Mouse (Mus musculus): Measurements from ENCODE around the gene Ppp4r2. TPM values are rescaled to one million over a fixed set of nuclear protein-coding genes. Genes with fewer than 3 reads are reported as not detected.

Gene Ppp4r2
- polyA plus RNA-seq, 1 experiment from 2014 or later: 18.8 TPM

DNA sequence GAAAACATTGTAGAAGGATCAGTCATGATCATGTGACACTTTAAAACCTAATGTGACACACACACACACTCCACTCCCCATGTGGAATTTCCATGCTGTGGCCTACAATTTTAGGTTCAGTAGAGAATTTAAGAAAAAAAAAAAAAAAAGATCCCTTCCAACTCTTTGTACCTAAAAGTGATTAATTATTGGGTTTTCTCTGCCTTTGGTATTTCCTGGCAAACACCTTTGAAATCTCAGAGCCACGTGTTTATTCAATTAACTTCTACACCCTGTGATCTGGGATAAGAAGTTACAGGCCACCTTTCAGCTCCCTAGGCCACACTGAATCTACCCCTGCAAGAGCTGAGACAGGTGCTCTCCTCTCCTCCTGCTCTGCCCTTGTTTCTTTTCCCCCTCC, 25.7 kb upstream of the Ppp4r2 start:
- Histone ChIP-seq H3K4me2 (no peak overlapping the region), H3K4me3 (no peak overlapping the region), H3K9ac (no peak overlapping the region), H3K27ac (no peak overlapping the region), H3K27me3 (replicated peaks) (no peaks in the 10 kb centered on the region), H3K4me1 (no peaks in the 10 kb centered on the region), H3K36me3 (replicated peaks) (no peaks in the 10 kb centered on the region), H3K9me3 (no peaks in the 10 kb centered on the region)
- ATAC-seq (replicated peaks): no peak
- 72% methylated on average over 1 of the region's 1 CpGs for WGBS

DNA sequence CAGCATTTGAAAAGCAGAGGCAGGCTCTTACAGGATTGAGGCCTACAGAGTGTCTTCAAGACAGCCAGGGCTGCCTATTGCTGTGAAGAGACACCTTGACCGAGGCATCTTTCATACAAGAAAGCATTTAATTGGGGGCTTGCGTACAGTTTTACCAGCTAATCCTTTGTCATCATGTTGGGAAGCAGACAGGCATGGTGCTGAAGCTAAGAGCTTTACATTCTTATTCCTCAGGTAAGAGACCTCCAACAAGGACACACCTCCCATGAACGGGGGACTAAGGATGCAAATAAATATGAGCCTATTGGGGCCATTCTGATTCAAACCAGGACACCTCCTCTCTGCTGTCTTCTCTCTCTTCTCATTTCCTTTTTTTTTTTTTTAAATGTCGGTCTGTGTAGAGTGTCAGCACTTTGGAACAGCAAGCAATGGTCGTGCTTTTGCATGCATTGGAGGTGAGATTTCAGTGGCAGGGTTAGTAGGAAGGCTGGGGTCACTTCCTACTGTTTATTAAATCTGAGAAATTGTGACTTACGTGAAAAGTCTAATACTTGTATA, 25.1 kb upstream of the Ppp4r2 start:
- H3K36me3 ChIP-seq (replicated peaks): no peaks in the 10 kb centered on the region
- H3K4me1 ChIP-seq: no peaks in the 10 kb centered on the region
- no peaks in the 10 kb centered on the region for H3K27me3 ChIP-seq (replicated peaks)
- H3K4me3 ChIP-seq: no peak overlapping the region
- no peak for ATAC-seq (replicated peaks)
- no peaks in the 10 kb centered on the region for H3K9me3 ChIP-seq
- H3K27ac ChIP-seq: no peak overlapping the region
- 92% methylated on average over 6 of the region's 6 CpGs for WGBS
- H3K4me2 ChIP-seq: no peak overlapping the region
- no peak overlapping the region for H3K9ac ChIP-seq

DNA sequence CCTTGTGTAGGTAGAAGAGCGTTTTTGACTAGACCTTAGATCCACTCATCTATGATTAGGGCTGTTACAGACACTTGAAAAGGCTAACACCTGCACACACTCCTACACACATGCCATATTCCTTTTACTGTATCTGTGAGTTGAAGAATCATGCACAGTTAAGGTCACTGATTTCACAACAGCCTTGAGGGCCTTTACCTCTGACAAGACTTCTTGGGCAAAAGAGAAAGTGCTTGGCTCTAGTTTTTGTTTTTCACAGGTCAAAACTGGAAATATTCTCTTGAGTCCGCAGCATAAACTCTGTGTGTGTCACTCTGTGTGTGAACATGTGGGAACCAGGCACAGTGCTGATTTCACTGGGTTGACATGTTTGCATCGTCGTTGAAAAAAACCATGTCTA, 23.3 kb upstream of the Ppp4r2 start:
- no peaks in the 10 kb centered on the region for H3K27me3 ChIP-seq (replicated peaks)
- H3K4me3 ChIP-seq: no peak overlapping the region
- H3K9me3 ChIP-seq: no peaks in the 10 kb centered on the region
- 95% methylated on average over 4 of the region's 4 CpGs for WGBS
- no peak overlapping the region for H3K9ac ChIP-seq
- no peak overlapping the region for H3K4me2 ChIP-seq
- no peak for ATAC-seq (replicated peaks)
- H3K27ac ChIP-seq: no peak overlapping the region
- H3K4me1 ChIP-seq: no peaks in the 10 kb centered on the region
- H3K36me3 ChIP-seq (replicated peaks): no peaks in the 10 kb centered on the region

DNA sequence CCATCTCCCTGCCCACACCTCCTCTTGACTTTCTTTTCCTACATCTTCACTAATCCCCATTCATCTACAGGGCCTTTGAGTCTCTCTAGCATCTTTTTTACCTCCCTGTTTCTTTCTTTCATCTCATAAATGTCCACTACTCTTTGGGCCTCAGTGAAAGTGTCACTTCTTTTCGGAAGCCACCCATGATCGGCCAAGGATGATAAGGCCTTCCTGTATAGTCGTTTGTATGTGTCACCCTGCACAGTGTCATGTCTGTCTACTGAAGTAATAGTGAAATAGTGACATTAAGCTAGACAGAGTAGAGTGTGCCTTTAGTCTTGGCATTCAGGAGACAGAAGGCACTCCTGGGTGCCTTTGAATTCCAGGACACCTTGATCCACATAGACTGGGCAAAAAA, 21.7 kb upstream of the Ppp4r2 start:
- ATAC-seq (replicated peaks): no peak
- Histone ChIP-seq H3K36me3 (replicated peaks) (no peaks in the 10 kb centered on the region), H3K9ac (no peak overlapping the region), H3K27me3 (replicated peaks) (no peaks in the 10 kb centered on the region), H3K27ac (no peak overlapping the region), H3K4me3 (no peak overlapping the region), H3K4me1 (no peaks in the 10 kb centered on the region), H3K9me3 (no peaks in the 10 kb centered on the region), H3K4me2 (no peak overlapping the region)
- 74% methylated on average over 3 of the region's 3 CpGs for WGBS

DNA sequence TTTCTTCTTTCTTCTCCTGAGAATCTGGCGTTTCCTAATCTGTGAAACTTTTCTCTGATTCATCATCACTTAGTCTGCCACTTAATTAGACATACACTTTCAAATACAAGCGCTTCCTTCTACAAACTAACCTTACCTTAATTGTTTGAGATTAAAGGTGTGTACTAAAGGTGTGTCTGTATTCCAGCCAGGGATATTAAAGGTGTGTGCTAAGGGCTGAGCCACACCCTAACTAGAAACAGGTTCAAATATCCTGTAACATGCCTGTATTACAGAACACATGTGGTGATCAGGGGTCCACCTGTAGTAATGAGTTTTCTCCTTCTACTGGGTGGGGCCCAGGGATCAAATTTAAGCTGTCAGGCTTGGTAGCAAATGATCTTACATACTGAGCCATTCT, 12.1 kb upstream of the Ppp4r2 start:
- Histone ChIP-seq H3K27me3 (replicated peaks) (no peaks in the 10 kb centered on the region), H3K9ac (no peak overlapping the region), H3K4me2 (no peak overlapping the region), H3K4me3 (no peak overlapping the region), H3K9me3 (no peaks in the 10 kb centered on the region), H3K4me1 (no peaks in the 10 kb centered on the region), H3K27ac (no peak overlapping the region), H3K36me3 (replicated peaks) (no peaks in the 10 kb centered on the region)
- ATAC-seq (replicated peaks): no peak
- 87% methylated on average over 2 of the region's 2 CpGs for WGBS

DNA sequence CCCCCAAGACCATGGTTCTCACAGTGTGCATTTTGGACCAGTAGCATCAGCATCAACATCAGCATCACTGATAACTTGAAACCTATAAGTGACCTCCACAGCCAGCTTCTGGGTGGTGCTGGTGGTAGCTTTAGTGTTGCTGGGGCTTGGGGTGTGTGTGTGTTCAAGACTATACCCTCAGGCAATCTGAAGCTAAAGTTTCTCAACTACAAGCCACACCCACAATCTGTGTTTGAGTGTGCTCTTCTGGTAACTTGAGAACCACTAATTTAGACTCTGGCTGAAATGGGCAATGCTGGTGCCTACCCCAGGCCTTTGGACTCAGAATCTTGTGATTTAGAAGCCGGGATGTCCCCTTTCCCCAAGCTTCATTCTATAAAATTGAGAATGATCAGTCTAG, 10.1 kb upstream of the Ppp4r2 start:
- Histone ChIP-seq H3K36me3 (replicated peaks) (no peaks in the 10 kb centered on the region), H3K9me3 (no peaks in the 10 kb centered on the region), H3K9ac (no peak overlapping the region), H3K4me3 (no peak overlapping the region), H3K27me3 (replicated peaks) (no peaks in the 10 kb centered on the region), H3K4me2 (no peak overlapping the region), H3K4me1 (no peaks in the 10 kb centered on the region), H3K27ac (no peak overlapping the region)
- 89% methylated on average over 1 of the region's 1 CpGs for WGBS
- no peak for ATAC-seq (replicated peaks)

DNA sequence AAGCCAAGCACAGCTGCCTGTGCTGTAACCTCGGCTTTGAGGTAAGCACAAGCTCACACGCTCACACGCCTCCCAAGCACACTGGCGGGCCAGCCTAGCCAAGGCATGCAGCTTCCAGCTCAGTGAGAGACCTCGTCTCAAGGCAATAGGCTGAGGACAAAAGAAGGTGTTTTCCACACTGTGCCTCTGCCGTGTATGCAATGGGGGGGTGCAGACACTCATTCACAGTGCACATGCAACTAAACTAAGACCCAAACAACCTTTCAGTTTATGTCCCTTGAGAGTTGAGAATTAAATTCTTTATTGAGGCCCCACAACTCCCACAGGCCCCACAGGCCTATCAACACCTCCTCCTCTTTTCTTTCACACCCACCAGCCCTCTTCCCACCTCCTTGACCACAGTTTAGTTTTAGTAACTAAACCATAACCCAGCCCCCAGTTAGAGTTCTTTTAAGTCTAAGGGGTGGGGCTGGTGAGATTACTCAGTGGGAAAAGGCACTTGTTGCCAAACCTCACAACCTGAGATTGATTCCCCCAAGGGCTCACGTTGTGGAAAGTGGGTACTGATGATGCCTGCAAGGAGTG, 8.9 kb upstream of the Ppp4r2 start:
- 71% methylated on average over 7 of the region's 7 CpGs for WGBS
- H3K4me1 ChIP-seq: no peaks in the 10 kb centered on the region
- H3K9me3 ChIP-seq: no peaks in the 10 kb centered on the region
- no peak overlapping the region for H3K4me3 ChIP-seq
- H3K27me3 ChIP-seq (replicated peaks): no peaks in the 10 kb centered on the region
- H3K36me3 ChIP-seq (replicated peaks): no peaks in the 10 kb centered on the region
- H3K9ac ChIP-seq: no peak overlapping the region
- no peak overlapping the region for H3K4me2 ChIP-seq
- no peak for ATAC-seq (replicated peaks)
- H3K27ac ChIP-seq: no peak overlapping the region

DNA sequence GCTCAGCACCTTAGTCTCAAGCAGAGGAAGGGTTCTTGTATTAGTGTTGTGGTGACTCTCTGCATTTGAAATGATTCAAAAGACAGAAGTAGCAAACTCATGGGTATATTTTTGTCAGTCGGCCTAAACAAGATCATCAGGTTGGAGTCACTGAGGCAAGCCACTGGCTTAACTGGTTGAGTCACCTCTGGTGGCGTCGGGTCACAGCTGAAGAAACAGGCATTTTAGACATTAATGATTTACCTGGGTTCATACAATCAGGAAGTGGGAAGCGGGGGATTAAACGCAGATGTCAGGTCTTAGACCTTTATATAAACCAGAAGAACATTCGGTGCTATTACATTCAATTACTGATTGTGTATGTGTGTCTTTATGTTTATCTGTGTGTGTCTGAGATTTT, 7.4 kb upstream of the Ppp4r2 start:
- H3K27ac ChIP-seq: no peak overlapping the region
- H3K36me3 ChIP-seq (replicated peaks): no peaks in the 10 kb centered on the region

DNA sequence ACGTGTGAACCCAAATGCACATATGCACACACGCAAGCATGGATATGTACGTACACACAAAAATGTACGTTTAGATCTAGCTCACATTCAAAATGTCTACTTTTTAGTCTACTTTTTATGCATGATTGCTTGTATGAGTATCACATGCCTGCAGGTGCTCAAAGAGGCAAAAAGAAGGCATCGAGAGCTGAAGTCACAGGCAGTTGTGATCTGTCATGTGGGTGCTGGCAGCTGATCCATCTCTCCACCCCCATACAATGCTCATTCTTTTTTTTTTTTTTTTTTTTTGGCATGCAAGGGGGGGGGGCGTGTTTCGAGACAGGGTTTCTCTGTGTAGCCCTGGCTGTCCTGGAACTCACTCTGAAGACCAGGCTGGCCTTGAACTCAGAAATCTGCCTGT, 4.9 kb upstream of the Ppp4r2 start:
- H3K27ac ChIP-seq: no peak overlapping the region
- no peaks in the 10 kb centered on the region for H3K4me1 ChIP-seq
- no peak overlapping the region for H3K4me2 ChIP-seq
- 95% methylated on average over 7 of the region's 7 CpGs for WGBS
- H3K9ac ChIP-seq: no peak overlapping the region
- no peaks in the 10 kb centered on the region for H3K9me3 ChIP-seq
- no peaks in the 10 kb centered on the region for H3K36me3 ChIP-seq (replicated peaks)
- ATAC-seq (replicated peaks): no peak
- H3K4me3 ChIP-seq: no peak overlapping the region
- no peaks in the 10 kb centered on the region for H3K27me3 ChIP-seq (replicated peaks)

More for the DNA sequence above, 7.4 kb upstream of the Ppp4r2 start:
- Histone ChIP-seq H3K4me2 (no peak overlapping the region), H3K4me1 (no peaks in the 10 kb centered on the region), H3K4me3 (no peak overlapping the region), H3K27me3 (replicated peaks) (no peaks in the 10 kb centered on the region), H3K9ac (no peak overlapping the region), H3K9me3 (no peaks in the 10 kb centered on the region)
- ATAC-seq (replicated peaks): no peak
- WGBS: 94% methylated on average over 6 of the region's 6 CpGs

DNA sequence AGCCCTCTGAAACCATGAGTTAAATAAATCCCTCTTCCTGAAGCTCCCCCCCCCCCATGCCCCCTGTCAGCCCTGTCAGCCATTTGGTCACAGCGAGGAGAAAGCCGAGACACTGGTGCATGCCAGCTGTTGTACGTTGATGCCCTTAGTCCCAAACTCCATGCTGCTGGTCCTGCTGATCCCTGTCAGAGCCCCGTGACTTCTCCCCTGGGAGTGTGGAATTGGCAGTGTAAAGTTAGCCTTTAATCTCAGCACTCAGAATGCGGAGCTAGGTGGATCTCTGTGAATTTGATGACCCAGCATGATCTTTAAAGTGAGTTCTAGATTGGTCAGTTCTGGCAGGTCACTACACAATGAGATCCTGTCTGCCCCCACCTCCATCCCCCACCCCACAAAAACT, 3.7 kb upstream of the Ppp4r2 start:
- Histone ChIP-seq H3K4me2 (no peak overlapping the region), H3K9me3 (no peaks in the 10 kb centered on the region), H3K27ac (no peak overlapping the region), H3K9ac (no peak overlapping the region), H3K36me3 (replicated peaks) (no peaks in the 10 kb centered on the region), H3K27me3 (replicated peaks) (no peaks in the 10 kb centered on the region), H3K4me3 (no peak overlapping the region), H3K4me1 (peaks cover 4% of the 10 kb centered on the region)
- WGBS: 76% methylated on average over 5 of the region's 5 CpGs
- ATAC-seq (replicated peaks): no peak

DNA sequence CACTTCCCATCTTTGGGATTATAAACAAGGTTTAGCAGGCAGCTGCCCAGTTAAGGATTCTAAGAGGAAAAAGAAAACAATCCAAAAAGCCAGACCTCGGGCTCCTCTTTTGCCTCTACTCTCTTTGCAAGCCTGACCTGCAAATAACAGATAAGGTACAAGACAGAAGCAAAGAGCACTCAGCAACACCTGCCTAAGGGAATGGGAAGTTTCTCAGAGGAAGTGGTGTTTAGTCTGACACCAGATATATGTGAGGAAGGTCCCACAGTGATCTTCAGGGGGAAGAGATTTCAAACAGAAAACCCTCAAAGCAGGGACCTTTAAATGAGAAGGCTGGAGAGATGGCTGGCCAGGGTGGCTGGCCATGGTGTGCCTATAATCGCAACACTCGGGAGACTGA, 2.2 kb upstream of the Ppp4r2 start:
- H3K36me3 ChIP-seq (replicated peaks): no peaks in the 10 kb centered on the region
- no peaks in the 10 kb centered on the region for H3K27me3 ChIP-seq (replicated peaks)
- WGBS: 94% methylated on average over 3 of the region's 3 CpGs
- H3K9me3 ChIP-seq: no peaks in the 10 kb centered on the region
- no peak for ATAC-seq (replicated peaks)
- H3K4me1 ChIP-seq: peaks cover 16% of the 10 kb centered on the region
- H3K4me3 ChIP-seq: no peak overlapping the region
- no peak overlapping the region for H3K4me2 ChIP-seq
- no peak overlapping the region for H3K27ac ChIP-seq
- no peak overlapping the region for H3K9ac ChIP-seq

DNA sequence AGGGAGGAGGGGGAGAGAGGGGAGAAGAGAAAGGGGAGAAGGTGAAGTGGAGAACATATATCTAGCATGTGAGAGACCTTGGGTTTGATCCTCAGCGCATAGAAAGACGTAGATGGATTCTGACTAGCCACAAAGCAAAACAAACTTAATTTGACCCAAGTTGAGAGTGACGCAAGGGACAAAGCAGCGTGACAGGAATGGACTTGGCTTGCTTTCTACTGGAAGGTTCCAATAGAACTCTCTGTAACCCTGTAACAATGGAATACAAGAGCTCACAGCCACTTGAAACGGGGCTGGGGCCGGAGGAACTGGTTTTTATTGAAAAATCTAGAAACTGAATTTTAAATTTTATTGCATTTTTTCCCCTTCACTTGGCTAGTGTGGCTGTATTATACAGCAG, 1.7 kb upstream of the Ppp4r2 start:
- no peak overlapping the region for H3K4me3 ChIP-seq
- WGBS: 89% methylated on average over 6 of the region's 6 CpGs
- ATAC-seq (replicated peaks): no peak

DNA sequence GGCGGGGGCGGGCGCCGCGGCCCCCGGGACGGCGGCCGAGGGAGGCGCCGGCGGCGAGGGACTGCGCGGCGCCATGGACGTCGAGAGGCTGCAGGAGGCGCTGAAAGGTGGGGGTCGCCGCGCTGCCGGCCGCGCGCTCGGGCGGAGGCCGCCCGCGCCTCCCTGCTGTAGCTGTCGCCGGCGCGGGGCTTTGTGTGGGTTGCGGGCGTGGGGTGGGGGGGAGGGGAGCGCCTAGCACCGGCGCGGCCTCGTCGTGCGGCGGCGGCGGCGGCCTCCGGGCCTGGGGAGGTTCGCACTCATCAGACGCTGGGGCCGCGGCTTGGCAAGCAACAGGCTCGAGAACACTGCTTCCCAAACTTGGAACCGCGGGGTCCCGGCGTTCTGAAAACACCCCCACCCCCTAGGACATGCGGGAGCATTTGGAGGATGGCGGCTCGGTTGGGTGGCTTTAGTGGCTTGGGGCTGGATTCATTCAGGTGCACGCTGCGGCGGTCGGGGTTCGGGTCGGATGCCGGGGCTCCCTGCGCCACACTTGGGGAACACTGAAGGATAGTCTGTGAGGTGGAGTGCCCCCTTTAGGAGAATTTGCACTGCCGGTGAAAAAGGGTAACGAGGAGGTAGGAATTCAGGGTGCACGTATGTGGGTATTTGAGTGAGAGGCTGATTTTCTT, 524 bp downstream of the Ppp4r2 start:
- H3K4me3 ChIP-seq: peak overlapping the region; percentile 86
- under 1% methylated on average over 47 of the region's 72 CpGs for WGBS
- no peaks in the 10 kb centered on the region for H3K27me3 ChIP-seq (replicated peaks)
- peak overlapping the region; percentile 50 for H3K4me2 ChIP-seq
- peaks cover 8% of the 10 kb centered on the region; the same call in 1 of the 2 replicates for H3K36me3 ChIP-seq (replicated peaks)
- H3K9ac ChIP-seq: peak overlapping the region; percentile 72
- no peaks in the 10 kb centered on the region for H3K9me3 ChIP-seq
- H3K4me1 ChIP-seq: peaks cover 37% of the 10 kb centered on the region
- peak; percentile 92 for ATAC-seq (replicated peaks)
- H3K27ac ChIP-seq: peak overlapping the region; percentile 90

More for the DNA sequence above, 1.7 kb upstream of the Ppp4r2 start:
- peaks cover 19% of the 10 kb centered on the region for H3K4me1 ChIP-seq
- H3K4me2 ChIP-seq: no peak overlapping the region
- no peaks in the 10 kb centered on the region for H3K27me3 ChIP-seq (replicated peaks)
- H3K27ac ChIP-seq: no peak overlapping the region
- no peak overlapping the region for H3K9ac ChIP-seq
- no peaks in the 10 kb centered on the region for H3K9me3 ChIP-seq
- H3K36me3 ChIP-seq (replicated peaks): peaks cover 3% of the 10 kb centered on the region; the same call in 1 of the 2 replicates
